Mouse (Mus musculus) limb, embryonic 10.5 days (tissue): ENCODE measurements at regions not wholly inside any gene's neighbourhood (a gene's known extent, or its start where the extent isn't known, plus 50 kb on each side); places are given as distances from the start of the nearest gene placed in this dataset.

Experiments used
- DNase-seq: peaks from one replicate; pipeline ENCODE4 v3.0.0-alpha.2; 2017; ENCODE audit warnings: low spot score
- H3K27ac ChIP-seq: fragments of 300-500 bp; sonication (generic); 2 replicates; pipeline ENCODE4 v1.5.1; 2016; ENCODE audit warnings: mild to moderate bottlenecking
- H3K27me3 ChIP-seq: fragments of 300-500 bp; sonication (generic); 2 replicates; pipeline ENCODE4 v1.6.1; 2016; ENCODE audit warnings: low read depth, mild to moderate bottlenecking; ENCODE audit not compliant: poor library complexity, severe bottlenecking
- H3K36me3 ChIP-seq: fragments of 300-500 bp; sonication (generic); 2 replicates; pipeline ENCODE4 v1.6.1; 2016; ENCODE audit warnings: mild to moderate bottlenecking, moderate library complexity
- H3K4me1 ChIP-seq: fragments of 300-500 bp; sonication (generic); 2 replicates; pipeline ENCODE4 v1.6.1; 2016
- H3K4me3 ChIP-seq: fragments of 300-500 bp; sonication (generic); 2 replicates; pipeline ENCODE4 v1.5.1; 2016; ENCODE audit warnings: mild to moderate bottlenecking, moderate library complexity
- H3K9me3 ChIP-seq: fragments of 300-500 bp; sonication (generic); replicated peaks from 2 replicates; pipeline ENCODE4 v1.6.1; 2016; ENCODE audit warnings: mild to moderate bottlenecking
- WGBS: fragments of 180-500 bp; shearing (Covaris S2); methylation state at CpG from one replicate; pipeline ENCODE4 v1.1.7; 2016; 5-methylcytosine and 5-hydroxymethylcytosine counted together

DNA sequence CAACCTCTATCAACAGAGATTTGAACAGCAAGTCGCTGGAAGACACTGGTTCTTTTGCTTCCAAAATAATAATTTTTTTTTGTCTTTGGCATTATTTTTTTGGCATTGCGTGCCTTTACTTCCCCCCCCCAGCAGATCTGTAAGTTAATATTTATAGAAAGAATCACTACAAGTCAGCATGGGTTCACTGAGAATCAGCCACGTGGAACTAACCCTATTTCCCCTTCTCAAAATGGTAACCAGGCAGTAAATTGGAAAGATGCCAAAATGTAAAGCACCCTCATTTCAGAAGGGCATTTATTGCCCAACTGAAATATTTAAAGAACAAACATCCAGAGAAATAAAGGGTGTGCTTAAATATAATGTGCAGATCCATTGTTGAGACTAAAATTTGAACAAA is 78.7 kb upstream of the Ntf3 start:
- no peak overlapping the region for H3K27ac ChIP-seq
- H3K36me3 ChIP-seq = no peaks in the 10 kb centered on the region
- no peaks in the 10 kb centered on the region for H3K4me1 ChIP-seq
- 87% methylated on average over 3 of the region's 3 CpGs for WGBS
- H3K9me3 ChIP-seq = no peaks in the 10 kb centered on the region
- H3K27me3 ChIP-seq = no peaks in the 10 kb centered on the region
- no peak overlapping the region for H3K4me3 ChIP-seq
- no peak for DNase-seq

DNA sequence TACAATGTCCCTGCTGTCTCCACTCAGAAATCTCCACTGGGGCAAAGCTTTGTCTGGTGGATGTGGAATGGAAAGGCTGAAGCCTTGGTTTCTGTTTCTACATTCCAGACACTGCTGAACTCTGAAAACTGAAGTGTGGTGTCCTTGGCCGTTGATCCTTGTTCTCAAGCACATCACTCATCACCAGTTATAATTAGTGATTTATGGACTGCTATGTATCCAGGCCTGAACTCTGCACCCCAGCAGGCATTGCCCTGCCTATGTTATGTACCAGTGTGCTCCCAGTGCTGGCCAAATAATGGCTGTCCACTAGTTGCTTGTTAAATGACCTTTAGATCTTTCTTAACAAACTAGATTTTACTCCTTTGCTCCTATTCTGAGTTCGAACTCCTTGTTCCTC is 75.6 kb upstream of the Ntf3 start:
- Histone ChIP-seq H3K36me3 (no peaks in the 10 kb centered on the region), H3K9me3 (no peaks in the 10 kb centered on the region), H3K27me3 (no peaks in the 10 kb centered on the region), H3K4me3 (no peak overlapping the region), H3K4me1 (no peaks in the 10 kb centered on the region), H3K27ac (no peak overlapping the region)
- no peak for DNase-seq
- 69% methylated on average over 2 of the region's 2 CpGs for WGBS

DNA sequence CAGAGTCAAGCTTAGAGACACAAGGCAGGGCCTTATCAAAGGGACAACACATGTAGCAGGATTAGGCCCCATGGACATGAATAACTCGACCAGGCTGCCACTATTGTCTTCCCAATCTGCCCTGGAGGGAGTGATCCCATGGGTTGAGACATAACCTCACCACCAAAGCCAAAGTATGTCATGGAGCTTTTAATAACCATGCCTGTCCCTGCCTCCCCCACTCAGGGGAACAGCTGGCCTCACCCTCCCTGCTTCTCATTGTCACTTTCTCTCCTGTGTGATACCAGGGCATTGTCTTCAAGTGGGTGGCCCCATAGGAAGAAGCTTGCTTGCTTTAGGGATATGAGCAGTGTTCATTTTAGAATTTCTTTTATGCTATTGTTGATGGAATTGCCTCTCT is 73.5 kb upstream of the Ntf3 start:
- Histone ChIP-seq H3K27me3 (no peaks in the 10 kb centered on the region), H3K27ac (no peak overlapping the region), H3K4me1 (no peaks in the 10 kb centered on the region), H3K36me3 (no peaks in the 10 kb centered on the region), H3K4me3 (no peak overlapping the region), H3K9me3 (no peaks in the 10 kb centered on the region)
- no peak for DNase-seq
- 56% methylated on average over 1 of the region's 1 CpGs for WGBS
